In genomic region chr5:67029946-67030345, GRCm38 (mm10) we compare ENCODE assay signal across 18 mouse cellular contexts.
"Had no signal": no experiment of that assay in that cellular context is flagged by ENCODE, and none has a peak within 500 bp of the region (broad histone marks: within the 10 kb centered on the region; RNA-seq: fewer than 3 reads in every experiment).

No protein-coding gene starts in this region.

- H3K4me1 ChIP-seq: lung, embryonic 15.5 days had no signal

- H3K4me3 ChIP-seq: lung, embryonic 15.5 days; midbrain, embryonic 10.5 days; midbrain, embryonic 13.5 days; myocyte; neural tube, embryonic 13.5 days; neural tube, embryonic 15.5 days had no signal

- H3K9me3 ChIP-seq: lung, embryonic 15.5 days; midbrain, embryonic 10.5 days; midbrain, embryonic 13.5 days; neural tube, embryonic 13.5 days; neural tube, embryonic 15.5 days had no signal

- H3K4me2 ChIP-seq: lung, embryonic 15.5 days; midbrain, embryonic 13.5 days; neural tube, embryonic 13.5 days; neural tube, embryonic 15.5 days had no signal

- H3K27ac ChIP-seq: lung, embryonic 15.5 days; midbrain, embryonic 10.5 days; midbrain, embryonic 13.5 days; neural tube, embryonic 13.5 days; neural tube, embryonic 15.5 days had no signal

- ATAC-seq: lung, postnatal 0 days; midbrain, embryonic 13.5 days; midbrain, embryonic 16.5 days had no signal

- H3K9ac ChIP-seq: lung, embryonic 15.5 days; midbrain, embryonic 13.5 days; neural tube, embryonic 13.5 days; neural tube, embryonic 15.5 days had no signal

- H3K27me3 ChIP-seq: lung, embryonic 15.5 days; midbrain, embryonic 13.5 days; neural tube, embryonic 13.5 days; neural tube, embryonic 15.5 days had no signal

- DNase-seq: lung, adult 2 months; lung, postnatal 4 days; retina, postnatal 1 day; right cerebral cortex, adult 18-20 months; right cerebral cortex, postnatal 25 days; right cerebral cortex, postnatal 4 days; spleen, adult 18-20 months; thymus, adult 18-20 months; thymus, postnatal 14 days; thymus, postnatal 36 days had no signal
